Mouse (Mus musculus) brain, embryonic 14.5 days (tissue): ENCODE results near the gene Bhlhe40.

Experiments
- CTCF ChIP-seq: fragments of 200-500 bp; IDR thresholded peaks from 2 replicates; pipeline ENCODE4 v1.5.1; 2012; ENCODE audit warnings: inconsistent platforms, mild to moderate bottlenecking, moderate library complexity, borderline replicate concordance; ENCODE audit not compliant: insufficient read depth, insufficient read length; ENCODE audit errors: extremely low read depth
- POLR2A ChIP-seq: fragments of 200-500 bp; IDR thresholded peaks from 2 replicates; pipeline ENCODE4 v1.6.1; 2012; ENCODE audit warnings: mild to moderate bottlenecking, inconsistent platforms, borderline replicate concordance; ENCODE audit not compliant: poor library complexity, insufficient read depth, insufficient read length, severe bottlenecking; ENCODE audit errors: extremely low read depth

DNA sequence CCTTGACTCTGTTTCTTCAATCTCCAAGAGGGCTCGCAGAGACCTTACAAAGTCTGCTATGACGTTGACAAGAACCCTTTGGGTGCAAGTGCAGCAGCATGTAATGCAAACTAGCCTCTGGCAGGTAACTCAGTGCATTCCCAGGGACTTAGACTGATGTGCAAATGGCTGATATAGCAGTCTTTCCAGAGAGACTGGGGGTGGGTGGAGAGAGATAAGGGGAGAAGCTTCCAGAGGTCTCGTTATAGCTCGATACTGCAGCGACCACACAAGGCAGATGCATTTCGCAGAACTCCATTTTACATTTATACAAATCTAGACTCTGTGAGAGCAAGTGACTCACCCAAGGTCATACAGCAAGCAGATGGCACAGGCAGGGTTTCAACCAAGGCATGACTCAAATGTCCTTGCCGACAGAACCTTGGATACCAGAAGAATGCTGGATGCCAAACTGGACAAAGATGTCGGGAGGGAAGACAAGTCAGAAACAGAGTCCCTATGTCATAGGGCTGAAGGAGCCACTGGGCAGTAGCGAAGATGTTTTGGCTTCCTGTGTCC lies 16.4 kb downstream of the Bhlhe40 start:
- TF ChIP-seq POLR2A, result no peak
- no peak for TF ChIP-seq CTCF
